Mouse (Mus musculus) CH12.LX (cell line): Measurements from ENCODE around the gene Fat2. TPM values are rescaled to one million over a fixed set of nuclear protein-coding genes. Genes with fewer than 3 reads are reported as not detected.

Source experiments
- DNase-seq: peaks from one replicate; pipeline ENCODE4 v3.0.0-alpha.2; 2013; ENCODE audit errors: extremely low read depth
- H3K27ac ChIP-seq: 2 replicates; pipeline ENCODE4 v1.5.1; 2012; ENCODE audit warnings: low read depth, mild to moderate bottlenecking, control low read depth, moderate library complexity; ENCODE audit not compliant: insufficient read depth
- H3K27me3 ChIP-seq: replicated peaks from 2 replicates; pipeline ENCODE3; 2012; ENCODE audit warnings: inconsistent platforms
- H3K36me3 ChIP-seq, 2 experiments: replicated peaks in 1 of 2; 2 replicates each; pipeline versions ENCODE3 to v1.6.1; 2012; ENCODE audit warnings: inconsistent platforms in 1 of 2, low read length in 1 of 2, mild to moderate bottlenecking in 1 of 2, mixed read lengths in 1 of 2, moderate library complexity in 1 of 2; ENCODE audit not compliant: control insufficient read depth in 1 of 2, insufficient read depth in 1 of 2
- H3K4me1 ChIP-seq, 2 experiments: 2 replicates each; pipeline ENCODE4 v1.6.1; 2012; ENCODE audit warnings: inconsistent platforms in 1 of 2, moderate library complexity in 1 of 2; ENCODE audit not compliant: insufficient read depth in 2 of 2, control insufficient read depth in 1 of 2
- H3K4me2 ChIP-seq: 2 replicates; pipeline ENCODE4 v1.6.1; 2012; ENCODE audit warnings: low read depth, mild to moderate bottlenecking, control low read depth; ENCODE audit not compliant: poor library complexity, insufficient read depth, severe bottlenecking
- H3K4me3 ChIP-seq, 3 experiments: fragments of 150-350 bp in 1 of 3; sonication (generic) in 1 of 3; replicated peaks in 1 of 3; 2 replicates each; pipeline versions ENCODE3 to v1.5.1; 2011 to 2012; ENCODE audit warnings: low read depth in 2 of 3, low read length in 2 of 3, mild to moderate bottlenecking in 2 of 3, moderate library complexity in 2 of 3, control low read depth in 1 of 3, improper control_type of control experiment in 1 of 3, inconsistent platforms in 1 of 3, mixed read lengths in 1 of 3; ENCODE audit not compliant: poor library complexity in 1 of 3
- H3K79me2 ChIP-seq: replicated peaks from 2 replicates; pipeline ENCODE4 v1.6.1; 2012; ENCODE audit warnings: mild to moderate bottlenecking, moderate library complexity; ENCODE audit not compliant: control insufficient read depth, poor library complexity, insufficient read depth, severe bottlenecking; ENCODE audit errors: extremely low read depth
- H3K9ac ChIP-seq: 2 replicates; pipeline ENCODE4 v1.6.1; 2012; ENCODE audit warnings: low read depth, mild to moderate bottlenecking, control low read depth, moderate library complexity; ENCODE audit not compliant: insufficient read depth
- H3K9me3 ChIP-seq: replicated peaks from 2 replicates; pipeline ENCODE3; 2012; ENCODE audit warnings: low read length, inconsistent platforms, mixed read lengths
- CHD2 ChIP-seq: IDR thresholded peaks from 2 replicates; pipeline ENCODE4 v1.6.1; 2011; ENCODE audit warnings: low read length, improper control_type of control experiment
- ELF1 ChIP-seq: IDR thresholded peaks from 2 replicates; pipeline ENCODE4 v1.6.1; 2014; ENCODE audit warnings: low read depth, mild to moderate bottlenecking, inconsistent platforms, low read length, improper control_type of control experiment
- ETS1 ChIP-seq: conservative IDR thresholded peaks from 2 replicates; pipeline ENCODE4 v1.6.1; 2012; ENCODE audit warnings: low read depth, mild to moderate bottlenecking, inconsistent platforms, low read length, improper control_type of control experiment, moderate library complexity
- GABPA ChIP-seq: IDR thresholded peaks from 2 replicates; pipeline ENCODE4 v1.6.1; 2012; ENCODE audit warnings: low read depth, low read length, improper control_type of control experiment, inconsistent platforms; ENCODE audit not compliant: insufficient replicate concordance
- MAZ ChIP-seq: IDR thresholded peaks from 2 replicates; pipeline ENCODE4 v1.6.1; 2012; ENCODE audit warnings: low read depth, mild to moderate bottlenecking, inconsistent platforms, low read length, improper control_type of control experiment, moderate library complexity
- MXI1 ChIP-seq: IDR thresholded peaks from 2 replicates; pipeline ENCODE4 v1.6.1; 2011; ENCODE audit warnings: mild to moderate bottlenecking, low read depth, low read length, improper control_type of control experiment
- MYC ChIP-seq: IDR thresholded peaks from 2 replicates; pipeline ENCODE4 v1.6.1; 2011; ENCODE audit warnings: low read depth, mild to moderate bottlenecking, improper control_type of control experiment, low read length
- POLR2A ChIP-seq: IDR thresholded peaks from 2 replicates; pipeline ENCODE4 v1.6.1; 2011; ENCODE audit warnings: low read depth, mild to moderate bottlenecking, improper control_type of control experiment, low read length
- POLR2AphosphoS2 ChIP-seq: IDR thresholded peaks from 2 replicates; pipeline ENCODE4 v1.6.1; 2011; ENCODE audit warnings: low read depth, low read length, improper control_type of control experiment
- TBP ChIP-seq: conservative IDR thresholded peaks from 2 replicates; pipeline ENCODE4 v1.6.1; 2011; ENCODE audit warnings: low read depth, low read length, improper control_type of control experiment
- ZNF384 ChIP-seq: IDR thresholded peaks from 2 replicates; pipeline ENCODE4 v1.6.1; 2012; ENCODE audit warnings: low read depth, low read length, improper control_type of control experiment, inconsistent platforms
- dilution Hi-C: fragments of 300-500 bp; cut with MboI; formaldehyde crosslinking; loops from 2 replicates; pipeline ENCODE4 v1.14.3; 2020; ENCODE audit warnings: low sequenced_read_pairs; ENCODE audit not compliant: extremely low pct_unique_long_range_greater_than_20kb, extremely low pct_ligation_motif_present
- in situ Hi-C: fragments of 300-500 bp; cut with MboI; formaldehyde crosslinking; loops from 3 replicates; pipeline ENCODE4 v1.14.3; 2019; ENCODE audit warnings: low sequenced_read_pairs, low pct_ligation_motif_present, low pct_unique_long_range_greater_than_20kb, mixed read lengths
- polyA plus RNA-seq: library from polyadenylated mRNA; unstranded; fragments of >175 nt; gene quantifications from 2 replicates; pipeline ENCODE4 v1.2.1, GENCODE M21; 2012; ENCODE audit warnings: low read depth; ENCODE audit not compliant: insufficient read length
- total RNA-seq, 2 experiments: library from RNA; depleted of rRNA; stranded (reverse); fragments of 300-350 nt in 1 of 2; fragments of >200 nt in 1 of 2; gene quantifications; 2 replicates each; pipeline ENCODE4 v1.2.3; 2012 to 2014

Gene Fat2
- total and polyA plus RNA-seq, 3 experiments, result under 0.01 TPM; not detected in 2

DNA sequence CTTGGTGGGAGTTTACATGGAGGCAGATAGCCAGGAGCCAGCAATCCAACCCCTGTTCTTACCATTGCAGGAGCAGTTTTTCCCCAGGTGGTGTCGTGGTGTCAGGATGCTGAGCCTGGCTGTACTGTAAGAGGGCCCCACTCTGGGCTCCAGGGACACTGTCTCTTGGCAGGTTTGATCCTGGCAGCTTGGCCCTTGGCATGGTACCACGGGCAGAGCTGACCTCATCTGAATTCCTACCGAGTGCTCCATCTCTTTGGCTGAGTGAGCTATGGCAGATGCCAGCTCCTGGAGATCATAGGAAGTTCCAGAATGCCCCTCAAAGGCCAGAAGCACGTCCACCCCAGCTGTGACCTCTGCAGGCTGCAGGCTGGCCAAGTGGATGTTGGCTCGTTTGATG is 74.4 kb downstream of the Fat2 start:
- Histone ChIP-seq H3K79me2 (no peaks in the 10 kb centered on the region), H3K9ac (no peak overlapping the region), H3K9me3 (no peaks in the 10 kb centered on the region), H3K36me3 (no peaks in the 10 kb centered on the region), H3K27me3 (peaks cover 81% of the 10 kb centered on the region), H3K4me3 (no peak overlapping the region), H3K4me2 (no peak overlapping the region), H3K27ac (no peak overlapping the region), H3K4me1 (no peaks in the 10 kb centered on the region)
- in situ Hi-C loops (no loop called here), dilution Hi-C loops (no loop called here)
- DNase-seq, result no peak
- TF ChIP-seq POLR2A (no peak), MXI1 (no peak), GABPA (no peak), POLR2AphosphoS2 (no peak), MAZ (no peak), ETS1 (no peak)

- DNase-seq, result no peak
- no peaks in the 10 kb centered on the region for H3K4me1 ChIP-seq
- no peak overlapping the region for H3K9ac ChIP-seq
- dilution Hi-C loops (no loop called here), in situ Hi-C loops (no loop called here)
- H3K4me3 ChIP-seq, result no peak overlapping the region
- no peak for TF ChIP-seq CHD2
- no peak for TF ChIP-seq ZNF384
- H3K27me3 ChIP-seq, result peaks cover 90% of the 10 kb centered on the region
- no peak overlapping the region for H3K27ac ChIP-seq
- no peak overlapping the region for H3K4me2 ChIP-seq
- H3K79me2 ChIP-seq, result no peaks in the 10 kb centered on the region
- H3K36me3 ChIP-seq, result no peaks in the 10 kb centered on the region
- H3K9me3 ChIP-seq, result no peaks in the 10 kb centered on the region
These were observed 75.3 kb downstream of the Fat2 start for GRCm38 (mm10) chr11:55261105-55261504.

GRCm38 (mm10) chr11:55253391-55253790 is 83.0 kb downstream of the Fat2 start:
- H3K4me2 ChIP-seq, result no peak overlapping the region
- H3K36me3 ChIP-seq, result no peaks in the 10 kb centered on the region
- no peaks in the 10 kb centered on the region for H3K79me2 ChIP-seq
- DNase-seq, result no peak
- H3K9ac ChIP-seq, result no peak overlapping the region
- no peak overlapping the region for H3K27ac ChIP-seq
- no peaks in the 10 kb centered on the region for H3K9me3 ChIP-seq
- no peak for TF ChIP-seq MXI1
- TF ChIP-seq ELF1, result no peak
- TF ChIP-seq MYC, result no peak
- no peak for TF ChIP-seq TBP
- H3K4me1 ChIP-seq, result no peaks in the 10 kb centered on the region; a peak in 1 of 4 replicates
- in situ Hi-C loops, result loop anchor here (5.0 kb wide), 3 partner anchors 46 to 129 kb away; no protein-coding TSS in a partner anchor
- peaks cover 91% of the 10 kb centered on the region for H3K27me3 ChIP-seq
- dilution Hi-C loops, result no loop called here
- no peak overlapping the region for H3K4me3 ChIP-seq
